Mouse (Mus musculus) spleen, adult 2 months (tissue): ENCODE results near the gene Cdk5rap1. TPM values are rescaled to one million over a fixed set of nuclear protein-coding genes. Genes with fewer than 3 reads are reported as not detected.
A peak's percentile ranks its signal among the peaks of the same experiment; 100 is the strongest.

Source experiments
- DNase-seq, 2 experiments: peaks; one replicate each; pipeline versions ENCODE4 v3.0.0 to v3.0.0-alpha.2; 2012 to 2021; ENCODE audit warnings: low spot score in 2 of 2, low read depth in 1 of 2
- H3K27ac ChIP-seq: fragments of 200-500 bp; 2 replicates; pipeline ENCODE4 v1.5.1; 2012; ENCODE audit warnings: low read length, inconsistent platforms; ENCODE audit not compliant: insufficient read depth
- H3K27me3 ChIP-seq: fragments of 200-500 bp; 2 replicates; pipeline ENCODE4 v1.6.1; 2012; ENCODE audit warnings: mild to moderate bottlenecking, moderate library complexity, low read length, inconsistent platforms; ENCODE audit not compliant: control insufficient read depth, insufficient read depth
- H3K36me3 ChIP-seq: fragments of 200-500 bp; 2 replicates; pipeline ENCODE4 v1.6.1; 2012; ENCODE audit warnings: mild to moderate bottlenecking, low read length, inconsistent platforms; ENCODE audit not compliant: control insufficient read depth, insufficient read depth
- H3K4me1 ChIP-seq: fragments of 200-500 bp; 2 replicates; pipeline ENCODE4 v1.6.1; 2011; ENCODE audit warnings: inconsistent platforms; ENCODE audit not compliant: control insufficient read depth, insufficient read depth, insufficient read length
- H3K4me3 ChIP-seq: fragments of 200-500 bp; 2 replicates; pipeline ENCODE4 v1.5.1; 2011; ENCODE audit warnings: mild to moderate bottlenecking, inconsistent platforms; ENCODE audit not compliant: insufficient read depth, insufficient read length; ENCODE audit errors: extremely low read depth
- CTCF ChIP-seq: fragments of 200-500 bp; IDR thresholded peaks from 2 replicates; pipeline ENCODE4 v1.5.1; 2011; ENCODE audit warnings: mild to moderate bottlenecking, inconsistent platforms; ENCODE audit not compliant: insufficient read depth, insufficient read length, insufficient replicate concordance; ENCODE audit errors: extremely low read depth
- POLR2A ChIP-seq: fragments of 200-500 bp; IDR thresholded peaks from 2 replicates; pipeline ENCODE4 v1.6.1; 2011; ENCODE audit warnings: low read depth, low read length, inconsistent platforms
- WGBS: fragments of 180-500 bp; shearing (Covaris S2); methylation state at CpG from one replicate; pipeline ENCODE4 v1.1.7; 2018; 5-methylcytosine and 5-hydroxymethylcytosine counted together
- polyA plus RNA-seq: library from polyadenylated mRNA; depleted of rRNA; stranded (reverse); fragments of >200 nt; gene quantifications from 2 replicates; pipeline ENCODE4 v1.2.3, GENCODE M21; 2012

The Cdk5rap1 gene
- polyA plus RNA-seq, 1 experiment = 6.9 TPM

GRCm38 (mm10) chr2:154401976-154402375 lies 29.2 kb upstream of the Cdk5rap1 start:
- H3K4me1 ChIP-seq = no peaks in the 10 kb centered on the region
- TF ChIP-seq CTCF = no peak
- no peak for TF ChIP-seq POLR2A
- H3K4me3 ChIP-seq = no peak overlapping the region
- no peak for DNase-seq
- no peak overlapping the region for H3K27ac ChIP-seq
- H3K27me3 ChIP-seq = peaks cover under 1% of the 10 kb centered on the region; the same call in 1 of the 2 replicates
- no peaks in the 10 kb centered on the region for H3K36me3 ChIP-seq
- WGBS = 14% methylated on average over 1 of the region's 1 CpGs

DNA sequence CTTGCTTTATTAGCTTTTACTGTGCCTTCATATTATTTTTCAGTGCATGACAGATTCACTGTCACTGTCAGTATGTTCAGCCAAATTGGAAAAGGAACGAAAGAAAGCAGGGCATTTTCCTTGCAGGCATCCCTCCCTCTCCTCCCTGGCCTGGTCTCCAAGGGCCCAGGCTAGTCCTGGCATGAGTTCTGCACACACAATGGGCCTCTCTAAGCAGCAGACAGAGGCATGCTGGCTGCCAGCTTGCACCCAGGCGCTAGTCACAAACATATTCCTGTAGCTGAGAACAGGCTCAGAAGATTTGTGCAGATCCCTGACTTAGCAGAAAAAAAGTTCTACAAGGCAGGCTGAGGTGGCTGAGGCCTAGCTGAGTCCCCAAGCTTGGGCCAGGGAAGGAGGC lies 26.5 kb upstream of the Cdk5rap1 start:
- 97% methylated on average over 2 of the region's 2 CpGs for WGBS
- no peak for DNase-seq
- Histone ChIP-seq H3K4me1 (no peaks in the 10 kb centered on the region), H3K27me3 (no peaks in the 10 kb centered on the region), H3K36me3 (no peaks in the 10 kb centered on the region), H3K27ac (no peak overlapping the region), H3K4me3 (no peak overlapping the region)
- no peak for TF ChIP-seq POLR2A
- TF ChIP-seq CTCF = no peak

GRCm38 (mm10) chr2:154398267-154398666 lies 25.5 kb upstream of the Cdk5rap1 start:
- no peak for DNase-seq
- H3K4me3 ChIP-seq = no peak overlapping the region
- no peaks in the 10 kb centered on the region for H3K4me1 ChIP-seq
- 79% methylated on average over 7 of the region's 7 CpGs for WGBS
- TF ChIP-seq CTCF (no peak), POLR2A (no peak)
- H3K27me3 ChIP-seq = no peaks in the 10 kb centered on the region
- no peak overlapping the region for H3K27ac ChIP-seq
- no peaks in the 10 kb centered on the region for H3K36me3 ChIP-seq

DNA sequence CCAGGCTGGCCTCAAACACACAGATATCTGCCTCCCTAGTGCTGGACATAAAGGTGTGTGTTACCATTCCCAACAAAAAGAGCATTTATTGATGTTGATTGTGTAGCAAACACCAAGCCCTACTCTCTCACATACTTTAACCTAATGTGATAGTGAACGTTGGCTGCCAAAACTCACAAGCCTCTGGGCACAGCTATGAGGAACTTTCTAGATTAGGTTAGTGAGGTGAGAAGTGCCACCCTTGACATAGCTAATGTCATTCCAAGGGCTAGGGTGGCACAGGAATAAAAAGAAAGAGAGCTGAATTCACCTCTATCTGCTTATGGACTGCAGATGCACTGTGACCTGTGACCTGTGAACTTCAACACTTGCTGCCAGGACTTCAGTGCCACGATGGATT lies 23.7 kb upstream of the Cdk5rap1 start:
- no peaks in the 10 kb centered on the region for H3K27me3 ChIP-seq
- H3K36me3 ChIP-seq = no peaks in the 10 kb centered on the region
- no peak for DNase-seq
- WGBS = 74% methylated on average over 2 of the region's 2 CpGs
- no peak overlapping the region for H3K27ac ChIP-seq
- H3K4me3 ChIP-seq = no peak overlapping the region
- TF ChIP-seq CTCF = no peak
- TF ChIP-seq POLR2A = no peak
- no peaks in the 10 kb centered on the region for H3K4me1 ChIP-seq

- WGBS = 90% methylated on average over 3 of the region's 3 CpGs
- H3K36me3 ChIP-seq = no peaks in the 10 kb centered on the region
- no peaks in the 10 kb centered on the region for H3K4me1 ChIP-seq
- H3K27ac ChIP-seq = no peak overlapping the region
- H3K4me3 ChIP-seq = no peak overlapping the region
- no peak for DNase-seq
- H3K27me3 ChIP-seq = no peaks in the 10 kb centered on the region
- TF ChIP-seq POLR2A (no peak), CTCF (no peak)
These were observed 21.8 kb upstream of the Cdk5rap1 start for GRCm38 (mm10) chr2:154394602-154395001.

DNA sequence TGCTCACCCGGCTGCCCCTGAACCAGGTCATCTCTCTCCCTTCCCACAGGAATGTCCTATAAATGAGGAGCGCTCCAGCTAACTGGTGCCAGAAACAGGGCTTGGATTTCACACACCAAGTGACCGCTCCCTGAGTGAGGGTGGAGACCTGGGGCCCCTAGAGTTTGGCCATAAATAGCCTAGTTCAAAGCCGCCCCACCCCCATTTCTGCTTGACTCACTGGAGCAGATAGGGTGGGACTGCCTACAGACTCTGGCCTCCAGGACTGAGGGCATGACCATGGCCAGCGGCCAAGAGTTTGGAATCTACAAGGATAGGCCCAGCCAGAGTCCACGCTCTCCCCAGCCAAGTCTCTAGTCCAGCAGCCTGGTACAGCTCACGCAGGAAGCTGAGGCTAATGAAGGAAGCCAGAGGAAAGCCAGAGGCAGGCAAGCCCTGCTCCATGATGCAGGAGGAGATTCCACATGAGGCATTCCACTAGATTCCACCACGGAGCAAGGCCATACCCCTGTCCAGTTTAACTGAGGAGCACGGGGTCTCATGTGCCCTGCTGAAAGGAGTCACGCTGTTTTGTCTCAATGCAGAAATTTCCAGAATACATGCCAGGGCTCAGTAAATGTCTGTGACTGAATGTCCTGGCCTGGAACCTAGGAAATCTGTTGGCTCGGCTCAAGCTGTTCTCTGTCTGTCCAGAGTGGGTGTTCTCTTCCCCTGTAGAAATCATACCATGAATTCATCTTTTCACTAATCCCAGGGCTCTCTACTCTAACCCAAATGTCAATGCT lies 17.6 kb upstream of the Cdk5rap1 start:
- peak overlapping the region; percentile 41; the same call in 1 of the 2 replicates for H3K27ac ChIP-seq
- TF ChIP-seq CTCF (no peak), POLR2A (no peak)
- 90% methylated on average over 11 of the region's 11 CpGs for WGBS

GRCm38 (mm10) chr2:154379103-154379502 lies 6.3 kb upstream of the Cdk5rap1 start:
- H3K36me3 ChIP-seq = no peaks in the 10 kb centered on the region
- H3K4me1 ChIP-seq = no peaks in the 10 kb centered on the region
- no peaks in the 10 kb centered on the region for H3K27me3 ChIP-seq
- DNase-seq = no peak
- H3K27ac ChIP-seq = no peak overlapping the region
- TF ChIP-seq CTCF (no peak), POLR2A (no peak)
- no peak overlapping the region for H3K4me3 ChIP-seq
- 82% methylated on average over 7 of the region's 7 CpGs for WGBS

More for the DNA sequence above, 17.6 kb upstream of the Cdk5rap1 start:
- H3K27me3 ChIP-seq = no peaks in the 10 kb centered on the region
- DNase-seq = no peak
- no peaks in the 10 kb centered on the region for H3K4me1 ChIP-seq
- H3K4me3 ChIP-seq = no peak overlapping the region
- no peaks in the 10 kb centered on the region for H3K36me3 ChIP-seq
